Mouse (Mus musculus) CH12.LX (cell line): ENCODE data around the gene Oprm1.

Experiments
- BHLHE40 ChIP-seq: IDR thresholded peaks from 2 replicates; pipeline ENCODE4 v1.6.1; 2011; ENCODE audit warnings: mild to moderate bottlenecking, low read depth, low read length, improper control_type of control experiment
- CTCF ChIP-seq, 2 experiments: IDR thresholded peaks in 1 of 2; conservative IDR thresholded peaks in 1 of 2; 2 replicates each; pipeline ENCODE4 v1.5.1; 2011 to 2012; ENCODE audit warnings: low read depth in 2 of 2, low read length in 2 of 2, improper control_type of control experiment in 1 of 2, inconsistent platforms in 1 of 2, mild to moderate bottlenecking in 1 of 2, moderate library complexity in 1 of 2
- E2F4 ChIP-seq: IDR thresholded peaks from 2 replicates; pipeline ENCODE4 v1.6.1; 2011; ENCODE audit warnings: low read depth, low read length, improper control_type of control experiment; ENCODE audit not compliant: insufficient replicate concordance
- EP300 ChIP-seq: IDR thresholded peaks from 2 replicates; pipeline ENCODE4 v1.6.1; 2011; ENCODE audit warnings: low read length, improper control_type of control experiment
- HCFC1 ChIP-seq: IDR thresholded peaks from 2 replicates; pipeline ENCODE4 v1.6.1; 2012; ENCODE audit warnings: low read depth, mild to moderate bottlenecking, inconsistent platforms, low read length, improper control_type of control experiment
- MAFK ChIP-seq: IDR thresholded peaks from 2 replicates; pipeline ENCODE4 v1.6.1; 2011; ENCODE audit warnings: low read length, improper control_type of control experiment; ENCODE audit not compliant: insufficient replicate concordance
- MAX ChIP-seq: IDR thresholded peaks from 2 replicates; pipeline ENCODE4 v1.6.1; 2011; ENCODE audit warnings: low read length, improper control_type of control experiment
- POLR2A ChIP-seq: IDR thresholded peaks from 2 replicates; pipeline ENCODE4 v1.6.1; 2011; ENCODE audit warnings: low read depth, mild to moderate bottlenecking, improper control_type of control experiment, low read length
- SIN3A ChIP-seq: IDR thresholded peaks from 2 replicates; pipeline ENCODE4 v1.6.1; 2012; ENCODE audit warnings: low read length, improper control_type of control experiment, inconsistent platforms
- TCF12 ChIP-seq: IDR thresholded peaks from 2 replicates; pipeline ENCODE4 v1.6.1; 2014; ENCODE audit warnings: low read depth, mild to moderate bottlenecking, inconsistent platforms, low read length, improper control_type of control experiment
- USF2 ChIP-seq: conservative IDR thresholded peaks from 2 replicates; pipeline ENCODE4 v1.6.1; 2011; ENCODE audit warnings: low read depth, low read length, improper control_type of control experiment
- ZKSCAN1 ChIP-seq: IDR thresholded peaks from 2 replicates; pipeline ENCODE4 v1.6.1; 2012; ENCODE audit warnings: low read depth, inconsistent platforms, low read length, improper control_type of control experiment, borderline replicate concordance

DNA sequence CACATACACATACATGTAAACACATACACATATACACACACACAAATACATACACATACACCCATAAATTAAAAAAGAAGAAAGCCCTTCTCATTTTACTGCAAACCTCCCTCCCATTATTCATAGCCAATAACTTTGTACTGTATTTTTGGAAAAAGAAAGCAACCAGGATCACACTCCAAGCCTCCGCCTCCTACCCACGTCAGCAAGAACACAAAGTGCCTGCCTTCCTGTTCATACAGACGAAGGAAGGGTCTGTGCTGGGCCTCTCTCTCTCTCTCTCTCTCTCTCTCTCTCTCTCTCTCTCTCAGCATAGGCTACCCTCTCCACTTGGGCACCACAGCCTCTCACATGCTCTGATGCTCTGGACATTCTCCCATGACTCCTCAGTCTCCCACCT lies 137.5 kb downstream of the Oprm1 start:
- TF ChIP-seq CTCF (conservative IDR thresholded peaks at IDR 0.05 in 1 of 2, IDR thresholded peaks at IDR 0.05 in 1 of 2; ENCODE audit: low read depth in 2 of 2, low read length in 2 of 2) (no peak), BHLHE40 (no peak), E2F4 (no peak), ZKSCAN1 (no peak), MAX (no peak), EP300 (no peak), SIN3A (no peak), TCF12 (no peak), POLR2A (no peak), USF2 (no peak), MAFK (no peak), HCFC1 (no peak)
